Comparison of ENCODE assay signal across 8 mouse cellular contexts in the genomic region with DNA sequence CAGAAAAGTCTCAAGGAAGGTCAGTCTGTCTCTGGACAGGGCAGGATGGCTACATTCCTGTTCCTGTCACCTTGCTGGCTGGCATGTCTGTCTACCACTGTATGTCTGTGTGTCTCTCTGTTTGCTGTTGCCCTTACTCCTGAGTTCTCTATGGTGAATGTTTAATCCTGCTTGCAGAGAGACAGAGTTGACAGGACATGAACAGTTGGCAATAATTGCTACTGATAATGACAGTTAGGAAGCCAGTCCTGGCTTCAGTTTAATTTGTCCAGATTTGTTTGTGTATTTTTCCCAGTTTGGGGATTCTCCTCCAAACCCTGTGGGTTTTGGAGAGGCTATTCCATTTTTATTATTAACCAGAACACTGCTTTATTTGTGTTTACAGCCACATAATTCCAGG.
DNase-seq lines count a peak whose midpoint lies in the region; ATAC-seq and TF ChIP-seq lines count a peak whose summit lies in the region.

No protein-coding gene starts in this region.

- H3K36me3 ChIP-seq in heart, embryonic 10.5 days: no peaks in the 10 kb centered on the region
- H3K36me3 ChIP-seq in lung, embryonic 16.5 days (ENCODE audit: control insufficient read depth, insufficient read depth, low read length): no peaks in the 10 kb centered on the region
- H3K36me3 ChIP-seq in intestine, postnatal 0 days (ENCODE audit: control insufficient read depth, insufficient read depth): no peaks in the 10 kb centered on the region
- no peaks in the 10 kb centered on the region for H3K36me3 ChIP-seq in stomach, embryonic 14.5 days (ENCODE audit: control insufficient read depth, insufficient read depth, low read length)

- H3K9me3 ChIP-seq in heart, embryonic 10.5 days: no peaks in the 10 kb centered on the region
- H3K9me3 ChIP-seq in lung, embryonic 16.5 days (ENCODE audit: control insufficient read depth, low read length): no peaks in the 10 kb centered on the region
- H3K9me3 ChIP-seq in intestine, postnatal 0 days (ENCODE audit: control insufficient read depth): no peaks in the 10 kb centered on the region
- no peaks in the 10 kb centered on the region for H3K9me3 ChIP-seq in stomach, embryonic 14.5 days (ENCODE audit: control insufficient read depth, low read depth, low read length)

- H3K4me2 ChIP-seq in lung, embryonic 16.5 days (ENCODE audit: low read depth, low read length): peak overlapping the region; percentile 45
- 0 out of 2 replicates have a peak overlapping the region, but pooled peaks have one; percentile 41 for H3K4me2 ChIP-seq in intestine, postnatal 0 days (replicated peaks; ENCODE audit: low read depth)
- peak overlapping the region; percentile 42 for H3K4me2 ChIP-seq in stomach, embryonic 14.5 days (replicated peaks; ENCODE audit: low read depth, low read length)

- intact Hi-C loops in heart, postnatal 10 days (cut with DNase I): loop anchor here (2.0 to 5.0 kb wide), 2 partner anchors 49 to 102 kb away; a partner anchor contains a TSS
- intact Hi-C loops in left cerebral cortex, postnatal 36 days (cut with DNase I): loop anchor here (2.0 kb wide), 3 partner anchors 102 to 198 kb away; a partner anchor contains a TSS

- no peak overlapping the region for H3K9ac ChIP-seq in lung, embryonic 16.5 days (ENCODE audit: low read length)
- H3K9ac ChIP-seq in intestine, postnatal 0 days (ENCODE audit: low read depth, low read length): 0 out of 2 replicates have a peak overlapping the region, but pooled peaks have one; percentile 1
- H3K9ac ChIP-seq in stomach, embryonic 14.5 days (replicated peaks; ENCODE audit: low read depth, low read length): no peak overlapping the region

- peak overlapping the region; percentile 86 for H3K27ac ChIP-seq in heart, embryonic 10.5 days
- H3K27ac ChIP-seq in lung, embryonic 16.5 days (ENCODE audit: low read length): peak overlapping the region; percentile 15
- no peak overlapping the region for H3K27ac ChIP-seq in intestine, postnatal 0 days (ENCODE audit: low read depth, low read length)
- peak overlapping the region; percentile 67; the same call in 1 of the 2 replicates for H3K27ac ChIP-seq in stomach, embryonic 14.5 days (ENCODE audit: low read length)

- TF ChIP-seq CTCF in intestine, postnatal 0 days (IDR thresholded peaks at IDR 0.05; ENCODE audit: low read depth): no peak

- peaks cover 68% of the 10 kb centered on the region for H3K4me1 ChIP-seq in heart, embryonic 10.5 days
- peaks cover 23% of the 10 kb centered on the region for H3K4me1 ChIP-seq in lung, embryonic 16.5 days (replicated peaks; ENCODE audit: control insufficient read depth, insufficient read depth, low read length)
- H3K4me1 ChIP-seq in intestine, postnatal 0 days (replicated peaks; ENCODE audit: control insufficient read depth, insufficient read depth, low read length): peaks cover 4% of the 10 kb centered on the region; the same call in 1 of the 2 replicates
- H3K4me1 ChIP-seq in stomach, embryonic 14.5 days (ENCODE audit: control insufficient read depth, insufficient read depth, low read length): peaks cover 37% of the 10 kb centered on the region

- no peaks in the 10 kb centered on the region for H3K27me3 ChIP-seq in heart, embryonic 10.5 days (ENCODE audit: insufficient read depth, poor library complexity, severe bottlenecking)
- H3K27me3 ChIP-seq in lung, embryonic 16.5 days (ENCODE audit: control insufficient read depth, insufficient read depth, low read depth, low read length): no peaks in the 10 kb centered on the region
- H3K27me3 ChIP-seq in intestine, postnatal 0 days (replicated peaks; ENCODE audit: control insufficient read depth, insufficient read depth, low read length): no peaks in the 10 kb centered on the region
- H3K27me3 ChIP-seq in stomach, embryonic 14.5 days (ENCODE audit: control insufficient read depth, insufficient read depth, low read length): no peaks in the 10 kb centered on the region

- peak overlapping the region; percentile 52 for H3K4me3 ChIP-seq in heart, embryonic 10.5 days
- H3K4me3 ChIP-seq in lung, embryonic 16.5 days (ENCODE audit: low read length): peak overlapping the region; percentile 1
- H3K4me3 ChIP-seq in intestine, postnatal 0 days (ENCODE audit: low read depth, low read length): no peak overlapping the region
- H3K4me3 ChIP-seq in stomach, embryonic 14.5 days (ENCODE audit: low read depth, low read length): no peak overlapping the region

- no peak for ATAC-seq in lung, embryonic 16.5 days (ENCODE audit: low read depth)
- no peak for ATAC-seq in intestine, postnatal 0 days
- ATAC-seq in stomach, embryonic 14.5 days (ENCODE audit: insufficient number of reproducible peaks, insufficient read depth, low FRiP score, low read depth): no peak

- no peak for DNase-seq in heart, embryonic 10.5 days (ENCODE audit: low spot score)
- DNase-seq in heart, postnatal 10 days: no peak
- DNase-seq in lung, postnatal 25 days (ENCODE audit: low spot score): no peak
- DNase-seq in left cerebral cortex, postnatal 36 days (ENCODE audit: low spot score in 2 of 2): no peak
- DNase-seq in embryo, embryonic 11 days: no peak

Comparison
In these comparisons a context has a peak if more than half of its experiments do, and no peak if none do; other contexts are left out.
1. H3K4me3 ChIP-seq: peak in heart, embryonic 10.5 days (single experiment) and lung, embryonic 16.5 days (single experiment); none in intestine, postnatal 0 days (single experiment) and stomach, embryonic 14.5 days (single experiment).
2. Peak in every context shown above with its lines, with median percentiles within 50 percentile points of each other: H3K4me2 ChIP-seq.